Comparison of ENCODE assay signal across 14 mouse cellular contexts in the genomic region with DNA sequence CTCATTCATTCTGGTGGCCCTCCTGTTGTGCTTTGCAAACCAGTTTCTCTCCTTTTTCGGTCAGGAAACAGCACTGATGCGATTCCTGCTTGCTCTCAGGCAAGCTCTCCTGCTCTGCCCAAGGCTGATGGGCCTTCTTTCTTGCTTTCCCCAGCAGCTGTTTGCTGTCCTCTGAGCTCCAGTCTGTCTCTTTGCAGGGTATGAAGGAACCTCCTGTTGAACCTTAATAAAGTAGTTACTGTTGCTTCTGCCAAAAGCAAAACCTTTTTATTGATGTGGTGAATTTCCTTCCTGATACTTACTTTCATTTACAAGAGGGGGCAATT. TPM values are rescaled to one million over a fixed set of nuclear protein-coding genes. Genes with fewer than 3 reads are reported as not detected.
DNase-seq lines count a peak whose midpoint lies in the region; ATAC-seq lines count a peak whose summit lies in the region.
"Had no signal": no experiment of that assay in that cellular context is flagged by ENCODE, and none has a peak within 500 bp of the region (broad histone marks: within the 10 kb centered on the region; RNA-seq: fewer than 3 reads in every experiment).

No protein-coding gene starts in this region.

- 0 out of 2 replicates have a peak overlapping the region, but pooled peaks have one; percentile 19 for H3K9ac ChIP-seq in forebrain, embryonic 13.5 days
- H3K9ac ChIP-seq in hindbrain, embryonic 12.5 days, result peak overlapping the region; percentile 54
- H3K9ac ChIP-seq in midbrain, embryonic 16.5 days (ENCODE audit: low read depth, low read length), result no peak overlapping the region
- no peak overlapping the region for H3K9ac ChIP-seq in liver, embryonic 11.5 days (ENCODE audit: low read depth, low read length)
- H3K9ac ChIP-seq: liver, embryonic 12.5 days had no signal

- ATAC-seq in forebrain, embryonic 13.5 days, result peak; percentile 28
- ATAC-seq in hindbrain, embryonic 12.5 days (ENCODE audit: low FRiP score), result no peak
- peak; percentile 55; the same call in 1 of the 2 replicates for ATAC-seq in midbrain, embryonic 16.5 days
- no peak for ATAC-seq in liver, embryonic 11.5 days (replicated peaks; ENCODE audit: low FRiP score)
- ATAC-seq: intestine, postnatal 0 days; liver, embryonic 12.5 days had no signal

- no peak overlapping the region for H3K4me3 ChIP-seq in forebrain, embryonic 13.5 days
- H3K4me3 ChIP-seq in hindbrain, embryonic 12.5 days, result no peak overlapping the region
- H3K4me3 ChIP-seq in midbrain, embryonic 16.5 days (ENCODE audit: low read depth, low read length), result no peak overlapping the region
- no peak overlapping the region for H3K4me3 ChIP-seq in liver, embryonic 11.5 days (ENCODE audit: low read depth, low read length)
- H3K4me3 ChIP-seq: liver, embryonic 12.5 days had no signal

- WGBS in forebrain, embryonic 13.5 days, result 6% methylated on average over 2 of the region's 2 CpGs
- 4% methylated on average over 2 of the region's 2 CpGs for WGBS in hindbrain, embryonic 12.5 days
- WGBS in midbrain, embryonic 16.5 days, result 3% methylated on average over 2 of the region's 2 CpGs
- 17% methylated on average over 2 of the region's 2 CpGs for WGBS in liver, embryonic 11.5 days

- H3K4me1 ChIP-seq in forebrain, embryonic 13.5 days, result peaks cover 33% of the 10 kb centered on the region
- H3K4me1 ChIP-seq in hindbrain, embryonic 12.5 days, result peaks cover 40% of the 10 kb centered on the region
- peaks cover 29% of the 10 kb centered on the region for H3K4me1 ChIP-seq in midbrain, embryonic 16.5 days (ENCODE audit: control insufficient read depth, insufficient read depth, low read length)
- no peaks in the 10 kb centered on the region for H3K4me1 ChIP-seq in liver, embryonic 11.5 days (replicated peaks; ENCODE audit: control insufficient read depth, insufficient read depth, low read length)
- H3K4me1 ChIP-seq: liver, embryonic 12.5 days had no signal

- H3K27me3 ChIP-seq in forebrain, embryonic 13.5 days, result no peaks in the 10 kb centered on the region
- H3K27me3 ChIP-seq in hindbrain, embryonic 12.5 days, result no peaks in the 10 kb centered on the region
- no peaks in the 10 kb centered on the region for H3K27me3 ChIP-seq in midbrain, embryonic 16.5 days (ENCODE audit: control insufficient read depth, insufficient read depth, low read depth, low read length)
- H3K27me3 ChIP-seq in liver, embryonic 11.5 days (replicated peaks; ENCODE audit: control insufficient read depth, insufficient read depth, low read length), result no peaks in the 10 kb centered on the region
- H3K27me3 ChIP-seq: liver, embryonic 12.5 days had no signal

- peak; percentile 26 for DNase-seq in layer of hippocampus, adult 11-12 months (ENCODE audit: low spot score)
- no peak for DNase-seq in layer of hippocampus, adult 18-20 months (ENCODE audit: low spot score in 2 of 2)
- no peak for DNase-seq in spleen, adult 12 weeks (ENCODE audit: low spot score)
- no peak for DNase-seq in liver, embryonic 11.5 days (ENCODE audit: low spot score)
- DNase-seq: adrenal gland, adult 2 months had no signal

- H3K9me3 ChIP-seq in forebrain, embryonic 13.5 days (replicated peaks), result no peaks in the 10 kb centered on the region
- H3K9me3 ChIP-seq in hindbrain, embryonic 12.5 days (replicated peaks), result no peaks in the 10 kb centered on the region
- no peaks in the 10 kb centered on the region for H3K9me3 ChIP-seq in midbrain, embryonic 16.5 days (replicated peaks; ENCODE audit: control insufficient read depth, low read length, poor library complexity, severe bottlenecking)
- H3K9me3 ChIP-seq in liver, embryonic 11.5 days (ENCODE audit: control insufficient read depth, low read length), result no peaks in the 10 kb centered on the region
- H3K9me3 ChIP-seq: liver, embryonic 12.5 days had no signal

- peak overlapping the region; percentile 39; the same call in 1 of the 2 replicates for H3K4me2 ChIP-seq in forebrain, embryonic 13.5 days
- H3K4me2 ChIP-seq in hindbrain, embryonic 12.5 days (replicated peaks), result peak overlapping the region; percentile 27
- no peak overlapping the region for H3K4me2 ChIP-seq in midbrain, embryonic 16.5 days (ENCODE audit: low read length)
- no peak overlapping the region for H3K4me2 ChIP-seq in liver, embryonic 11.5 days
- H3K4me2 ChIP-seq: liver, embryonic 12.5 days had no signal

- H3K27ac ChIP-seq in forebrain, embryonic 13.5 days, result peak overlapping the region; percentile 89
- peak overlapping the region; percentile 93 for H3K27ac ChIP-seq in hindbrain, embryonic 12.5 days
- H3K27ac ChIP-seq in midbrain, embryonic 16.5 days (ENCODE audit: low read length), result peak overlapping the region; percentile 93
- no peak overlapping the region for H3K27ac ChIP-seq in liver, embryonic 11.5 days (ENCODE audit: low read depth, low read length)
- H3K27ac ChIP-seq: liver, embryonic 12.5 days; macrophage had no signal

- no peaks in the 10 kb centered on the region for H3K36me3 ChIP-seq in forebrain, embryonic 13.5 days (ENCODE audit: poor library complexity, severe bottlenecking)
- H3K36me3 ChIP-seq in hindbrain, embryonic 12.5 days, result no peaks in the 10 kb centered on the region
- H3K36me3 ChIP-seq in midbrain, embryonic 16.5 days (ENCODE audit: control insufficient read depth, insufficient read depth, low read length), result no peaks in the 10 kb centered on the region
- H3K36me3 ChIP-seq in liver, embryonic 11.5 days (ENCODE audit: control insufficient read depth, insufficient read depth, low read length), result no peaks in the 10 kb centered on the region
- H3K36me3 ChIP-seq: liver, embryonic 12.5 days had no signal

RNA-seq across cellular contexts. Expression of a gene that starts 57.0 kb away (rescaled TPM):
- 10 to 100 TPM; 52.2 to 53.4 TPM for total RNA-seq in layer of hippocampus, adult 18-20 months (2021)
- polyA plus RNA-seq in forebrain, embryonic 13.5 days (2015; fragmentation: Nextera tagmentation; extraction: Ambion mirVana), result 2.0 and 2.9 TPM in 2 replicates
- 111 and 135 TPM in 2 replicates for polyA plus RNA-seq in hindbrain, embryonic 12.5 days (2016; fragmentation: Nextera tagmentation; extraction: Ambion mirVana)
- polyA plus RNA-seq in midbrain, embryonic 16.5 days (2015; fragmentation: Nextera tagmentation; extraction: Ambion mirVana), result 6.8 and 7.2 TPM in 2 replicates
- polyA plus RNA-seq in liver, embryonic 11.5 days (2014; fragmentation: Nextera tagmentation; extraction: Ambion mirVana), result 0.17 and 0.58 TPM in 2 replicates
- total RNA-seq: adrenal gland, adult 2 months; granulocyte monocyte progenitor cell, adult 5-6 weeks had no signal
- polyA plus RNA-seq: adrenal gland, adult 2 months; heart, embryonic 16.5 days; intestine, postnatal 0 days; liver, embryonic 12.5 days; macrophage; stomach, embryonic 14.5 days had no signal

Comparison
In these comparisons a context has a peak if more than half of its experiments do, and no peak if none do; other contexts are left out.
1. ATAC-seq: peak in forebrain, embryonic 13.5 days (single experiment) and midbrain, embryonic 16.5 days (single experiment); none in hindbrain, embryonic 12.5 days (single experiment) and liver, embryonic 11.5 days (single experiment).
2. H3K4me2 ChIP-seq: peak in forebrain, embryonic 13.5 days (single experiment) and hindbrain, embryonic 12.5 days (single experiment); none in midbrain, embryonic 16.5 days (single experiment) and liver, embryonic 11.5 days (single experiment).
3. H3K9ac ChIP-seq: peak in forebrain, embryonic 13.5 days (single experiment) and hindbrain, embryonic 12.5 days (single experiment); none in midbrain, embryonic 16.5 days (single experiment) and liver, embryonic 11.5 days (single experiment).
4. RNA of a gene that starts 57.0 kb away (polyA plus RNA-seq): 111 to 135 TPM in hindbrain, embryonic 12.5 days; 6.8 to 7.2 TPM in midbrain, embryonic 16.5 days, 2.0 to 2.9 TPM in forebrain, embryonic 13.5 days and 0.17 to 0.58 TPM in liver, embryonic 11.5 days; every median in the first group is over 10 times any median in the second.